Mouse (Mus musculus) intestine, embryonic 15.5 days (tissue): ENCODE data around the gene Cryl1. TPM values are rescaled to one million over a fixed set of nuclear protein-coding genes. Genes with fewer than 3 reads are reported as not detected.

Experiments used
- ATAC-seq: fragments of 200-750 bp; cut with Nextera tagmentation; 2 replicates; pipeline ENCODE4 v1.8.0; 2017; ENCODE audit warnings: moderate TSS enrichment, moderate library complexity
- H3K27ac ChIP-seq: fragments of 300-500 bp; sonication (generic); 2 replicates; pipeline ENCODE4 v1.5.1; 2015; ENCODE audit warnings: mild to moderate bottlenecking, inconsistent platforms
- H3K27me3 ChIP-seq: fragments of 300-500 bp; sonication (generic); replicated peaks from 2 replicates; pipeline ENCODE4 v1.6.1; 2015; ENCODE audit warnings: inconsistent platforms
- H3K36me3 ChIP-seq: fragments of 300-500 bp; sonication (generic); 2 replicates; pipeline ENCODE4 v1.6.1; 2015; ENCODE audit warnings: inconsistent platforms
- H3K4me1 ChIP-seq: fragments of 300-500 bp; sonication (generic); replicated peaks from 2 replicates; pipeline ENCODE4 v1.6.1; 2015; ENCODE audit warnings: inconsistent platforms
- H3K4me2 ChIP-seq: fragments of 300-500 bp; sonication (generic); replicated peaks from 2 replicates; pipeline ENCODE4 v1.6.1; 2015; ENCODE audit warnings: mild to moderate bottlenecking, inconsistent platforms
- H3K4me3 ChIP-seq: fragments of 300-500 bp; sonication (generic); replicated peaks from 2 replicates; pipeline ENCODE4 v1.5.1; 2015; ENCODE audit warnings: inconsistent platforms
- H3K9ac ChIP-seq: fragments of 300-500 bp; sonication (generic); 2 replicates; pipeline ENCODE4 v1.6.1; 2015; ENCODE audit warnings: inconsistent platforms
- H3K9me3 ChIP-seq: fragments of 300-500 bp; sonication (generic); 2 replicates; pipeline ENCODE4 v1.6.1; 2016; ENCODE audit warnings: inconsistent platforms
- WGBS: fragments of 180-500 bp; shearing (Covaris S2); methylation state at CpG from one replicate; pipeline ENCODE4 v1.1.7; 2015; 5-methylcytosine and 5-hydroxymethylcytosine counted together
- polyA plus RNA-seq: library from polyadenylated mRNA; unstranded; fragments of >200 nt; fragmentation: Nextera tagmentation; extraction: Ambion mirVana; gene quantifications from 2 replicates; pipeline ENCODE4 v1.2.1, GENCODE M21; 2015

The Cryl1 gene
- polyA plus RNA-seq, 1 experiment from 2014 or later: 91.6 TPM

GRCm38 (mm10) chr14:57259341-57259740, 139.0 kb downstream of the Cryl1 start:
- no peak overlapping the region for H3K27ac ChIP-seq
- no peaks in the 10 kb centered on the region for H3K9me3 ChIP-seq
- no peak for ATAC-seq
- H3K36me3 ChIP-seq: no peaks in the 10 kb centered on the region
- no peak overlapping the region for H3K4me2 ChIP-seq
- H3K4me1 ChIP-seq: no peaks in the 10 kb centered on the region
- no peak overlapping the region for H3K9ac ChIP-seq
- WGBS: 79% methylated on average over 8 of the region's 8 CpGs
- no peaks in the 10 kb centered on the region for H3K27me3 ChIP-seq
- H3K4me3 ChIP-seq: no peak overlapping the region

- Histone ChIP-seq H3K36me3 (no peaks in the 10 kb centered on the region), H3K9ac (no peak overlapping the region), H3K27me3 (no peaks in the 10 kb centered on the region), H3K4me3 (no peak overlapping the region), H3K4me2 (no peak overlapping the region), H3K4me1 (no peaks in the 10 kb centered on the region), H3K27ac (no peak overlapping the region), H3K9me3 (no peaks in the 10 kb centered on the region)
- ATAC-seq: no peak
- 82% methylated on average over 3 of the region's 3 CpGs for WGBS
Observed at GRCm38 (mm10) chr14:57248661-57249060, 149.7 kb downstream of the Cryl1 start.

GRCm38 (mm10) chr14:57246575-57246974, 151.8 kb downstream of the Cryl1 start:
- Histone ChIP-seq H3K9ac (no peak overlapping the region), H3K27ac (no peak overlapping the region), H3K27me3 (no peaks in the 10 kb centered on the region), H3K9me3 (no peaks in the 10 kb centered on the region), H3K4me2 (no peak overlapping the region), H3K36me3 (no peaks in the 10 kb centered on the region), H3K4me3 (no peak overlapping the region), H3K4me1 (0 out of 2 replicates have a peak, but pooled peaks cover 4% of the 10 kb centered on the region)
- WGBS: 72% methylated on average over 6 of the region's 6 CpGs
- ATAC-seq: no peak

- H3K4me3 ChIP-seq: no peak overlapping the region
- WGBS: 47% methylated on average over 5 of the region's 5 CpGs
- no peak overlapping the region for H3K9ac ChIP-seq
- peak; percentile 83 for ATAC-seq
- H3K4me1 ChIP-seq: 0 out of 2 replicates have a peak, but pooled peaks cover 4% of the 10 kb centered on the region
- no peaks in the 10 kb centered on the region for H3K27me3 ChIP-seq
- no peak overlapping the region for H3K27ac ChIP-seq
- H3K36me3 ChIP-seq: no peaks in the 10 kb centered on the region
- no peaks in the 10 kb centered on the region for H3K9me3 ChIP-seq
- H3K4me2 ChIP-seq: no peak overlapping the region
Observed at GRCm38 (mm10) chr14:57242978-57243377, 155.4 kb downstream of the Cryl1 start.

- H3K9ac ChIP-seq: no peak overlapping the region
- H3K27me3 ChIP-seq: no peaks in the 10 kb centered on the region
- no peaks in the 10 kb centered on the region for H3K36me3 ChIP-seq
- H3K4me3 ChIP-seq: no peak overlapping the region
- ATAC-seq: no peak
- WGBS: 64% methylated on average over 11 of the region's 11 CpGs
- H3K4me2 ChIP-seq: no peak overlapping the region
- no peaks in the 10 kb centered on the region for H3K9me3 ChIP-seq
- no peaks in the 10 kb centered on the region for H3K4me1 ChIP-seq
- no peak overlapping the region for H3K27ac ChIP-seq
Observed at GRCm38 (mm10) chr14:57235276-57235675, 163.1 kb downstream of the Cryl1 start.

- no peak overlapping the region for H3K4me3 ChIP-seq
- H3K9ac ChIP-seq: no peak overlapping the region
- no peaks in the 10 kb centered on the region for H3K36me3 ChIP-seq
- no peak for ATAC-seq
- H3K4me2 ChIP-seq: no peak overlapping the region
- no peaks in the 10 kb centered on the region for H3K4me1 ChIP-seq
- H3K27ac ChIP-seq: no peak overlapping the region
- H3K9me3 ChIP-seq: no peaks in the 10 kb centered on the region
- WGBS: 43% methylated on average over 4 of the region's 4 CpGs
- no peaks in the 10 kb centered on the region for H3K27me3 ChIP-seq
Observed at GRCm38 (mm10) chr14:57234711-57235110, 163.6 kb downstream of the Cryl1 start.

GRCm38 (mm10) chr14:57230264-57231015, 167.9 kb downstream of the Cryl1 start:
- no peaks in the 10 kb centered on the region for H3K4me1 ChIP-seq
- ATAC-seq: peak; percentile 97
- H3K4me2 ChIP-seq: 0 out of 2 replicates have a peak overlapping the region, but pooled peaks have one; percentile 15
- H3K27ac ChIP-seq: peak overlapping the region; percentile 69
- H3K4me3 ChIP-seq: no peak overlapping the region
- H3K9me3 ChIP-seq: no peaks in the 10 kb centered on the region
- no peaks in the 10 kb centered on the region for H3K27me3 ChIP-seq
- WGBS: 48% methylated on average over 6 of the region's 6 CpGs
- H3K36me3 ChIP-seq: no peaks in the 10 kb centered on the region
- H3K9ac ChIP-seq: no peak overlapping the region

Other genes with a start within 250 kb of the Cryl1 start
- 9.4 and 11.9 TPM in 2 replicates for gene Ift88, start 25.5 kb upstream of the Cryl1 start, polyA plus RNA-seq
- gene Il17d, start 126.2 kb upstream of the Cryl1 start, polyA plus RNA-seq: 7.3 and 7.4 TPM in 2 replicates
- gene Eef1akmt1, start 173.1 kb upstream of the Cryl1 start, polyA plus RNA-seq: 95.5 and 97.4 TPM in 2 replicates